Mouse (Mus musculus) urinary bladder, postnatal 25 days (tissue): Measurements from ENCODE around the gene Urod.

Experiments used
- DNase-seq: peaks from one replicate; pipeline ENCODE4 v3.0.0; 2022; ENCODE audit warnings: low spot score

Gene Urod

DNA sequence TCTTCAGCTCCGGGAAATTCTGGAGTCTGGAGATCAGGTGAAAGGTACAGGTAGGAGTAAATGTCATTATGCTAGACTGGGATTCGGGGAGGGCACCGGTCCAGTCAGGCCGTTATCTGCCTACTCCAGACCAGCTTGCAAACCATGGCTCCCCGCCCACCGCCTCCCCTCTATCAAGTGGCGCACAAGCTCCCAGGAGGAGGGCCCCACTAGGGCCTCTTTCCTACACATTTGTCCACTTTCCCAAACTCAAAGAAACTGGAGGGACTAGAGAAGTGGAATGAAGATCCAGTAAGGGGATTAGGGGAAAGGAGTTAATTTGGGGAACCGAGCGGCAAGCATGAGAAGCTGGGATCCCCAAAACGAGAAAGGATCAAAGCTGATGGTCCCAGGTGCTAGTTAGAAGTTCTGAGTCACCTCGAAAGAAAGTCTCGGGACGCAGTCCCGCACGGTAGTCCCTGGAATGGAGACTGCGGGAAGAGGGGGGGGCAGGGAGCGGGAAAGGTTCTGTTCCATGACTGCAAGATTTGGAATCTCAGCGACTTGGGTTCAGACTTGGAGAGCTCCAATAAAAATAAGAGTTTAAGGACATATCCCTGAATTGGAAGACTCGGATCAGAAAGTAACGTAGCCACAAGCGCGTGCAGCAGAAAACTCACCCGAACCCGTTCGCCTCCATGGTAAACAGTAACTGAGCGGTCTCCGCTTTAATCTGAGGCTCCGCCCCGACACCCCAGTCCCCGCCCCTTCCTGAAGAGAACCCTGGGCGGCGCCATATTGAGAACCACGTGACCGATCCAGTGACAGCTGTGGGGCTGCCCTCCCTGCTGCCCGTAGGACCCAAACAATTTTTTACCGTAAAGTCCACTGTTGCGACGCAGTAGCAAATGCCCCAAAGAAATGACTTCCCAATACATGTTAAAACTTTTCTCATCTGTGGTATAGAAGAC is at the start of gene Urod:
Gene Urod (minus strand): TSS at position 742 of the 950 bp plus-strand sequence.
- peak; percentile 88 for DNase-seq

DNA sequence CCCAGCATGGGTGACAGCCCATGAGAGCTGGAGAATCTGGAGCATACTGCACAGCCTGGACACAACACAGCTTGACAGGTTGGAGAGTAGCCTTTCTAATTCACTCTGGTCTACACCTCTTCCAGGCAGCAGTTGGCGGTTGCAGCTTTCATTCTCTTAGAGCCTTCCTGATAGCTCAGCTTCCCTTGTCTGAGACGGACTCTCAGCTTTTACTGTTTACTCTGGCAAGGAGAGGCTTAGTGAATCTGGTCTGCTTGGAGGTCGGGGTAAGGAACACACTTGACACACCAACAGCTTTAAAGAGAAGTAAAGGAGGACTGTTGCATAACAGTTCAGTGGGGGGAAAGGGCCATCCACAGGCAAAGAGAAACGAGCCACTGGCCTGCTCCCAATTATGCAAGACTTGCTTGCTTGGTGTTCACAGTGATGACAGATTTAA is 47.1 kb upstream of the Urod start:
- DNase-seq = peak; percentile 17

DNA sequence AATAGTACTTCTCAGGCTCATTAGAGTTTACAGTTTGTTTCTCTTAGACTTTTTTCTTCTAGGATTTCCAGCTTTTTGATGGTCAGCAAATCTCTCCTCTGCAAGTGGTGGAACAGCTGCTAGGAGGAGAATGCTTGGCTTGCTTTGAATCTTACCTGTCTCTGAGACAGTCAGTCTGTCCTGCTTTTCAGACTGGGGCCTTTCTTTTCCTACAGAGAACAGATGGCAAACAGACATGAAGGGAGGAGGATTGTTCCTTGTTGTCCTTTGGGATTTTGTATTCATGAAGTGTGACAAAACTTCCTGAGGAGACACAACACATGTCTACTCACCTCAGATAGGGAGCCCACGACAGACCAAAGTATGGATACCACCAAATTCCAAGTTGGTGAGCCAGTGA is 46.6 kb upstream of the Urod start:
- no peak for DNase-seq

DNA sequence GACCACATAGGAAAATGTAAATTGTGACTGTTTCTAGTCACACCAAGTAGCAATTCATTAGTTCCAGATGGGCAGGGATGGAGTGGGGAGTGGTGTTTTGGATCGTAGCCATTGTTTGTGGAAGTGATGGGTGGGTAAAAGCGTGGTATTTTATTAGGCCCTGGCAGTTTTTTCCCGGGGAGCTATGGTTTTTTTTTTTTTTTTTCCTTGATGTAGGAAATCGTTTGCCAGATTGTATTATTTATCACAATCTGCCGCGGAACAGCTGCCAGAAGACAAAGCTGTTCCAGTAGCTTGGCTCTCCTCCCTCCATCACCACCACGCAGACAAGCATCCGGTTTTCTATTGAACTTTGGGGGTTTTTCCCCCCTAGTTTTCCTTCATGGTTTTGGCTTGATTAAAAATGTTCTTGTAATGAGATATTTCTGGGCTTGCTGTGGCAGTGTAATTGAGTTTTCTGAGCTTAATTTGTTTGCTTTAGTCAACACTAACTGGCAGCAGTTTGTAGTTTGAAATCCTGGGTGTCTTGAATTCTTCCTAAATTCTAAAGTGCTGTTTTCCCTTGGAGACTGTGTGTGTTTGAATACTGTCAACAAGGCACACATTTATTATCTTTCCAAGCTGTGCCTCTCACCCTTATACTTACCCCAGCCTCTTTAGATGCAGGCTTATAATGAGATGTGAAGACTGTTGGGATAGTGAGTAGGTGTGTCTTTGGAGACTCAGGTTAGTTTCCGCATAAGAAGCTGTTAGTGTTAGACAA is 45.9 kb upstream of the Urod start:
- DNase-seq = peak; percentile 11

DNA sequence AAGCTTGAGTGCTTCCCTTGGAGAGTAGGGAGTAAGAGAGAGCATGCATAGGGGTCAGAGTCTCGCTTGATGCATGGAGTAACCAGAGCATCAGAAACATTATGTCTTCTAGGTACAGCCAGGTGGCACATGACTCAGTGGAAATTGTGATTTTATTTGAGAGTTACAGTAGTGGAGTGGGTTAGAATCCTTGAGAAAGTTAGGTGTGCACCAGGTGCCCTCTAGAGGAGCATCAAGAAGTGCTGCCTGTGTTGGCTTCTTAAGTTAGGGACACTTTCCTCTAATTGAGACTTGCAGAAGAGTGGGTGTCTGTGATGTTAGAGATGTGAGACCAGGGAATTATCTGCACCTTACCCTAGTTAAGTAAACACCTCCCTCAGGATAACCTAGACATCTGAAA is 36.9 kb upstream of the Urod start:
- DNase-seq = no peak

DNA sequence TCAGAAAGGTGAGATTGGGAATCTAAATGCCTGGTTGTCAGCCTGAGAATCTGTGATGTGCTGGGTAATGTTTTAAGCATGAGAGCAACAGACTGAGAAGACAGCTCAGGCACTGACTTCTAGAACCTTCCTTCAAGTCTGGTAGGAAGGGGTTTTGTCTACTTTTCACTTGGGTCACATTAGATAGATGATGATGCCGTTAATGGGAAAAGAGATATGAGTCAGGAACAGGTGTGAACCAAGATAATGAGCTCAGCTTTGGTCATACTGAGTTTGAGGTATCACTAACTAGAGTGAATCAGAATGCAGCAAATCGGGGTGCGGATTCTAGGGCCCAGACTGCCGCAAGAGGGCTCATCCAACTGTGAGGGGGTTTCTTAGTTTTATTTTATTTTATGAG is 29.3 kb upstream of the Urod start:
- DNase-seq = no peak

DNA sequence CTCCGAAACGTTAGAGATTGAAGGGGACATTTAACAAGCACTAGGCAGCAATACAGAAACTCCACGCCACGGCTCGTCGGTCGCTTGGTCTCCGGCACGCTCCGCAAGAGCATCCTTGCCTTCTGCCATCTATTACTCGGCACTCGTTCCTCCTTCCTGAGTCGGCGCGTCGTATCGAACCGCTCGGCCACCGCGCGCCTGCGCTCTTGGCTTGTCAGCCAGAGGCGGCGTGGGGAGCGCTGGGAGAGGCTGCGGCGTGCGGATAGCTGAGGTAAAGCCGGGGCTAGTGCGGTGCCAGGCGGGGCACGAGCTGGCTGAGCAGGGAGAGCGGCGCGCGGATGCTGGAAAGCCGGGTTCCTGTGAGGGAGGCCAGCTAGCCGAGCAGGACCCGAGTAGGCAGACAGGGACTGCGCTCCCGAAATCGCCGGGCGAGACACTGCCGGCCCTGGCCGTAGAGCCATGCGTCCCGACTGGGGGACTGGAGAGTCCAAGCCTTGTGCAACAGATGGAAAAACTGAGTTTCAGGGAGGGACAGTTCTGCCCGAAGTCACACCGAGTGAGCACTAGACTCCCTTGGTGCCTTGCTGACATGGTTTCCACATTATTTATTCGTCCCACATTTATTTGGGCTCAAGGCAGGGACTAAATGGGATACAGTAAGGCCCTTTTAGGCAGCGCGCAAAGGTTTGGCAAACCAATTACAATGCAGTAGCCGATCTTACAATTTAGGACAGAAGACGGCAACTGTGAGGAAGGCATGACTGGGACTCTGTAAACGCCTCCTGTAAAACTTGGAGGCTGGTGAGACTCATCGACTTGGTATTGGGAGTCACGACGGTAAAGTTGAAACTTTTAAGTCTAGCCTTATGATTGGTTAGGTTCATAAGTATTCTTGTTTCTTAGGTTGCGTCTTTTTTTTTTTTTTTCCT is 25.3 kb upstream of the Urod start, which contains the start of gene Eif2b3:
Gene Eif2b3 (plus strand): TSS at position 197 of the 929 bp plus-strand sequence.
- peak; percentile 85 for DNase-seq

DNA sequence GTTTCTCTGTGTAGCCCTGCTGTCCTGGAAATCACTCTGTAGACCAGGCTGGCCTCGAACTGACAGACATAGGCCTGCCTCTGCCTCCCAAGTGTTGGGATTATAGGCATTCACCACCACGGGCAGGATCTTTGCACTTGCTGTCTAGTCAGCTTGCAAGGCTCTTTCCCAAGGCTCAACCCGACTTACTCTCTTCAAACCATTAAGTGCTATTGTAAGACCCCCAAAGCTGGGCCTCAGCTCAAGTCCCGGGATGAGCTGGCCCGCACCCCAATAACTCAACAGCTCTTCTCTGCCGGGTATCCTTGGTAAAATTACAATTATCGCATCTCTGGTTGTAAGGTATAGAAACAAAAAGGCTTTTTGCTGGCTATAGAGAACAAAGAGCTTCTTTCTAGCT is 24.1 kb upstream of the Urod start:
- no peak for DNase-seq

DNA sequence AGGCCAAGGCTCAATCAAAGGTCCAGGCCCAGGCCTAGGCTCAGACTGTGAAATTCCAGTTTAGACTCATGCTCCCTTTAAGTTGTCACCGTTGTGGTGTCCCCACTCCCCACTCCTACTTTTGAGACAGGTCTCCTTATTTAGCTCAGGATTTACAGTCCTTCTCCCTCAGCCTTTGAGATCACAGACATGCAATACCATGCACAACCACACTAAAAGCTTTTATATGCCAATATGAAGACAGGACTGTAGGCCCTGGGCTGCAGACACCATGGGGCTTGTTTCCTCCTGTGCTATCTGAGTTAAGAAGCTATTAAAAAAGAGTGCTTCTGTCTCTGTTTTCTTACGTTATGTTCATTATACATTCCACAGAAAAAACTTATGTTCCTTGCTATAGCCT is 23.5 kb upstream of the Urod start:
- no peak for DNase-seq

DNA sequence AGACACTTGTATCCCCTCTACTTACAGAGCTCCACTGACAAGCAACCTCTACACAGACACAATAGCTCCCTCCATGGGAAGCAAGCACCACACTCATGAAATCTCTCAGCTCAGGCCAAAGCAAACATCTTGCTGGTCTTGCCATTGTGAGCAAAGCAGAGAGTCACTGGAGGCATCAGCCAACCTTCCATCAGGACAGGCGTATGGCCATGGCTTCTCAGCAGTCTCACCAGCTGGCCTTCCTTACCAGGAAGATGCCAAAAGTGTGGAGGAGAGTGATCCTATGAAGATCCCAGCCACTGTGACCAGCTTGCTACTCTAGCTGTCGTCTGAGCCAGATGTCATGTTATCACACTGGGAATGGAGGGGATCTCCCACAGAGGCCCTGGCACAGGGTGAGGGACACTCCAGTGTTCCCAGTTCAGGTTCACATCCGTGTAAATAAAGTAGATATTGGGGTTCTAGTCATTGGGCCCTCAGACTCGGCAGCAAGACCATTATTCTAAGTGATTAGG is 20.7 kb upstream of the Urod start:
- no peak for DNase-seq

DNA sequence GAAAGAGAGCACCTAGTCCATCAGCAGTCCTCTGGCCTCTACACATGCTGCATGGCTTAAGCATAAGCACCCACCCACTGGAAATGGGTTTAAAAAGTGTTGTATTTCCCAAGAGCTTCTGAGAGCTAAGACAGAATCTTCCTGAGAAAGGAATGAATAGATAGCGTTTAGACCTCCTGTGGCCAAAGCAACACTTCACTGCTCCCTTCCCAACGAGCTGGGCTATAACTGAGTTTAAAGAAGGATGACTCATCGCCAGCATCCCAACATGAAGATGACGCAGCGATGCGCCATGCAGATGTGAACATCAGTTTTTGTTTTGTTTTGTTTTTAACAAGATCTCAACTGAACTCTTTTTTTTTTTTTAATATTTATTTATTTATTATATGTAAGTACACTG is 19.4 kb upstream of the Urod start:
- no peak for DNase-seq

DNA sequence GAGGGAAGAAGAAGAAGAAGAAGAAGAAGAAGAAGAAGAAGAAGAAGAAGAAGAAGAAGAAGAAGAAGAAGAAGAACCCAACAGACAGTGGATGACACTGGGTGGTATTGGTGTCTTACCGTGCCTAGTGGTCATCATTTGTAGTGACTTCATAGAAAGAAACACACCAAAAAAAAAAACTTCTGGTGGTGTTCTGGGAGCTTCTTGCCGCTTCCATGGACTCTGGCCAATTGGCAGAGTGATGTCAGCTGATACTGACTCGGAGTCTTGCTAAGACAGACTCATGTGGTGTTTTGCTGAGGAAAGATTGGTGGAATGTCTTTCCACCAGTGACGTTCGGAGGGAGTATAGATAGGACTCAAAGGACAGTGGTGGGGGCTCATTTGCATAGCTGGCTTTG is 16.0 kb upstream of the Urod start:
- no peak for DNase-seq

DNA sequence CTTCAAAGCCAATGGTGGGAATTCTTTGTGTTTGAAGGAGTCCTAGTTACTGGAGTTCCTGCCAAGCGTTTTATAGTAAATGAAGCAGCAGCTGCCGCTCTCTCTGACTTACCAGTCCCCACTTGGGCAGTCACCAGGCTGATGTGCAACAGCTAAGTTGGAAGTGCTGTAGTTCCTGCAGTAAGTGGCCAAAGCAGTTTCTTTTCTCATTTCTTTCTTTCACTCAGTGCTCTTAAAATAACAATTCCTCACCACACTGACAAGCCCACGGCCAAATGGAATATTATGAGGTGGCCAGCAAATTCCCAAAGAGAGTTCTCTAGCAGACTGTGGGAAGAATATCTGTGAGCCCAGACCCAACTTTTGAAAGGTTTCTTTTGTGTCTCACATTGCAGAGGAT is 12.8 kb upstream of the Urod start:
- no peak for DNase-seq

DNA sequence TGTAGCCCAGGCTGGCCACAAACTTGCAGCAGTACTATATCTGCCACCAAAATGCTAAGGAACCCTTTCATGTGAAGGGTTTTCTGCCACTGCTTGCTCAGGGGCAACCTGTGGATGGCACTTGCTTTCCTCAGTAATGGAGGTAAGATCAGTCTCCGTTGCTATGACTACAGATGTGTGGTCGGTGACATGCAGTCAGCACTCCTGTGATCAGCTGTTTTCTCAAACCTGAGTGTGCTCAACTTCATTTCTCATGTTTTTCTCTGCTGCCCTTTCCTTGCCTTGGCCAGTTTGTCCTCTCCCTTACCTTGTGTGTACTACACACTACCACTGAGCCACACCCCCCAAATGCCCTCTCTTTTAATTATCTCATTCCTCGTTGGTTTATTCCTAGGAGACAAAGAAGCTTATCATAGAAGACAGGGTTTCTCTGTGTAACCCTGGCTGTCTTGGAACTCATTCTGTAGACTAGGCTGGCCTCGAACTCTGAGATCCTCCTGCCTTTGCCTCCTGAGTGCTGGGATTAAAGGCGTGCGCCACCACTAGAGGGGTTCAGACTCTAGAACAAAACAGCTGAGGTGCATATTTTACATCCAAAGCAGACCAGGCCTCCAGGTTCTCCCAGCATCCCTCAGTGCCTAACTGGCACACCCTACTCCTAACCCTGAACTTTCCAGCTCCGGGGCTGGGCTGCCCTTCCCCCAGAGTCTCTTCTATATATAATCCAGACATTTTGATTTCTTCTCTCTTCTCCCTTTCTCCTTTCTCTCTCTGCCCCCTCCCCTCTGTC is 11.6 kb upstream of the Urod start:
- no peak for DNase-seq

DNA sequence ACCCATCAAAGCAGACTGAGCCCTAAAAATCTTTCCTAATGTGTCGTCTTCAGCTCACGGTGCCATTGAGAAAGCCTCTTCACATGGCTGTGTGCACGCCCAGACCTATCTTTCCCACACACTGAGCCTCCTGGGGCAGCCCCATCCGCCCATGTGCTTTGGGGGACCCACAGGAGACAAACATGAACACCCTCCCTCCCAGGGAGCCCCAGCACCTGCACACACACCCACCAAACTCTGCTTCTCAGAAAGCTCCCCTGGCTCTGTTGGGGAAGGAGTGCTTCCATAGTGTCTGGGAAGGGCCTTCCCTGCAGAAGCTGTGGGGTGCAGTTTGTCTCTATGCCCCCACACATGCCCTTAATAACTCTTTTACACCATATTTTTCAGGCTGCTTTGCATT is 10.4 kb upstream of the Urod start:
- DNase-seq = no peak

DNA sequence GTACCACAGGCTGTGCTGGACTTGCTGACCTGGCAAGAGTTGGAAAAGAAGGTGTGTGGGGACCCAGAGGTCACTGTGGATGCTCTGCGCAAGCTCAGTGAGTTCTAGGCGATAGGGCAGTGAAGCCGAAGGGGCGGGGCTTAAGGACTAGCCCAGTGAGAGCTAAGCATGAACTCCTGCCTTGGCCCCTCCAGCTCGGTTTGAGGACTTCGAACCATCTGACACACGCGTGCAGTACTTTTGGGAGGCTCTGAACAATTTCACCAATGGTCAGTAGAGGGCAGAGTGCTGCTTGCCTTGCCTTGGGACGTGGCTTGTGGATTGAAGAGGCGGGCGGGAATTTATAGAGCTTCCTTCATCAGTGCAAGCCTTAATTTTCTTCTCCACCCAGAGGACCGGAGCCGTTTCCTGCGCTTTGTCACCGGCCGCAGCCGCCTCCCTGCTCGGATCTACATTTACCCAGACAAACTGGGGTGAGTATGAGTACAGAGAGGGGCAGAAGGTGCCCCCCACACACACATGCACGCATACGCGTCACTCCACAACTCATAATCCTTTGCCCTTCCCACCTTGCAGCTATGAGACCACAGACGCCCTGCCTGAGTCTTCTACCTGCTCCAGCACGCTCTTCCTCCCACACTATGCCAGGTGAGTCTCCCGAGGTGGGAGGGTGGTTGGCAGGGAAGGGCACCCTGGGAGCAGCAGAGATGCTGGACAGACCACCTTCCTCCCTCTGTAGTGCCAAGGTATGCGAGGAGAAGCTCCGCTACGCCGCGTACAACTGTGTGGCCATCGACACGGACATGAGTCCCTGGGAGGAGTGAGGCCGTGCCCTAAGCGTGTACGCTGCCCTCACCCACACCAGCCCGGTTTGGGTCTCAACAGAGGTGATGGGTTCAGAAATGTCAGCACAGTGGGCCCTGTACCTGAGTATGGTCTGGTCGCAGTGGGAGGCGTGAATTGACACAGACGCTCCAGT is 8.6 kb upstream of the Urod start:
- DNase-seq = peak; percentile 44

DNA sequence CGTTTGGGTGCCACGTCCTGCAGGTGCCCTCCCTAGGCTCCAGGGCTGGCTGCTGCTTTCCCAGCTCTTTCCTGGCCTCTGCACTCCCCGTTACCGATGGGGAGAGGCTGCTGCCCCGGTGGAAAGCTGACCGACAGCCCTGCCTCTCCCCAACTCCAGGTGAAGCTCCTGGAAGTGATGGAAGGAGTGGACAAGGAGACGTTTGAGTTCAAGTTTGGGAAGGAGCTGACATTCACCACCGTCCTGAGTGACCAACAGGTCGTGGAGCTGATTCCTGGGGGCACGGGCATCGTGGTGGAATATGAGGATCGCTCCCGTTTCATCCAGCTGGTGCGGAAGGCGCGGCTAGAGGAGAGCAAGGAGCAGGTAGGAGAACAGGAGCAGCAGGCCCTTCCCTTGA is 7.7 kb upstream of the Urod start:
- DNase-seq = no peak

DNA sequence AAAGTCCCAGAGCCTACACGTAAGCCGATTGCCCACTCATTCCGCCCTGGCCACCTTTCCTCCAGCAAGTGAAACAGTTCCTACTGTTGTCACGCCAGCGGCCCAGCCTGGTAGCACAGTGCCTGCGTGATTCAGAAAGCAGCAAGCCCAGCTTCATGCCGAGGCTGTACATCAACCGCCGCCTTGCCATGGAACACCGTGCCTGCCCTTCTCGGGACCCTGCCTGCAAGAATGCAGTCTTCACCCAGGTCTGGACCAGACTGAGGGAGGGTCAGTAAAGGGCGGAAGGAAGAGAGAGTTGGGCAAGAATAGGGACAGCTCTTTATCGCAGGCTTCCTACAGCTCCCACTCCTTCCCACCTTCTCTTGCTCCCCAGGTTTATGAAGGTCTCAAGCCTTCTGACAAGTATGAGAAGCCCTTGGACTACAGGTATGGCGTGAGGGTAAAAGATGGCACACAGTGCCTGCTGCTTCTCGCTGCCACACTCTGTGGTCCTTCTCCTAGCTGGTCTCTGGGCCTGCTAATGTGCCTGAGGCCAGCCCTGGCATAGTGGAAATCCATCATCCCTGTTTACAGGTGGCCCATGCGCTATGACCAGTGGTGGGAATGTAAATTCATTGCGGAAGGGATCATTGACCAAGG is 5.4 kb upstream of the Urod start:
- no peak for DNase-seq

DNA sequence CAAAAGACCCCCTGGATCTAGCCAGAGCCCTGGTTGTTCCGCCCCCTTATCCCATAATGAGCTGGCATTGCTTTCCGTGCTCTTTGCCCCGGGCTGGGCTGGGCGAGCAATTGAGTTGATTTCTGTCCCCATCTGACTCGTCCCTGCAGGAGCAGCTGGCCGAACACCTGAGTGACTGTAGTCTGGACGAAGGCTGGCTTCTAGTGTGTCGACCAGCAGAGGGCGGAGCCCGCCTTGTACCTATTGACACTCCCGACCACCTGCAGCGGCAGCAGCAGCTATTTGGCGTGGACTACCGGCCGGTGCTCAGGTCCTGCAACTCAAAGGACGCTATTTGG is 1.6 kb upstream of the Urod start:
- peak; percentile 44 for DNase-seq
